ENCODE assay signal across 9 mouse cellular contexts in the genomic region with DNA sequence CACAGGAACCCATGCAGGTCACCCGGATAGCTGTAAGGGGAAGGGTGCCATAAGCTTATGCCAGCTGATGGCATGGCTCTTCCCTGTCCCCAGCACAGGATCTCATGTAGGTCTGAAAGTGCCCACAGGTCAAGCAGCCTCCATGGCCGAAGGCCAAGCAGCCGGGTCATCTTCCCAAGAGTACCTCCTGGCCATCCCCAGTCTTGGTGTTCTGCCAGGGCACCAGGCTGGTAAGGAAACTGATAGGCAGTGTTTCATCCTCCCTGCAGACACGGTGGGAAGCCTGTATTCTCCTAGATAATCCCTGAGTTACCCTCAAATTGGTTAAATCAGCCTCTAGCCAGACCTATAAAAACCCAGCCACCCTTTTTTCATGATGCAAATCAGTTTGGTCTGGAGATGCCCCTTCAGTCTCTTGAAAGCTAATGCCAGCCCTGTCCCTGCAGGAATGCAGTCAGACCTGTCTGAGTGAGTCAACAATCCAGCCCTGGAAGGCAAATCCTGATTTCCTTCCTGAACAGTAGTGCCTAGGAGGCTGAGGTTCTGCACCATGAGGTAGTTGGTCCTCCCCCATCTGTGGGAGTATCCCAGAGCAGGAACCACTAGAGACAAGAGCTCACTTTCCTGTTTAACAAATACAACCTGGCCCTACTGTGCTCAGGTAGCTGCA. TPM values are rescaled to one million over a fixed set of nuclear protein-coding genes. Genes with fewer than 3 reads are reported as not detected.
DNase-seq lines count a peak whose midpoint lies in the region; ATAC-seq and TF ChIP-seq lines count a peak whose summit lies in the region.
"Had no signal": no experiment of that assay in that cellular context is flagged by ENCODE, and none has a peak within 500 bp of the region (broad histone marks: within the 10 kb centered on the region; RNA-seq: fewer than 3 reads in every experiment).

No protein-coding gene starts in this region.

- no peaks in the 10 kb centered on the region for H3K27me3 ChIP-seq in heart, postnatal 0 days (ENCODE audit: control insufficient read depth, insufficient read depth, low read length)
- no peaks in the 10 kb centered on the region for H3K27me3 ChIP-seq in embryonic facial prominence, embryonic 10.5 days (replicated peaks; ENCODE audit: low read depth, poor library complexity, severe bottlenecking)
- no peaks in the 10 kb centered on the region for H3K27me3 ChIP-seq in kidney, embryonic 16.5 days (ENCODE audit: insufficient read depth, low read length)
- no peaks in the 10 kb centered on the region for H3K27me3 ChIP-seq in stomach, postnatal 0 days (ENCODE audit: control insufficient read depth, insufficient read depth, low read length)
- H3K27me3 ChIP-seq in hindbrain, embryonic 12.5 days, result no peaks in the 10 kb centered on the region

- H3K27ac ChIP-seq in heart, postnatal 0 days (ENCODE audit: low read depth), result peak overlapping the region; percentile 3; the same call in 1 of the 2 replicates
- peak overlapping the region; percentile 58; the same call in 1 of the 2 replicates for H3K27ac ChIP-seq in embryonic facial prominence, embryonic 10.5 days (replicated peaks)
- peak overlapping the region; percentile 77 for H3K27ac ChIP-seq in kidney, embryonic 16.5 days (ENCODE audit: low read length)
- peak overlapping the region; percentile 80 for H3K27ac ChIP-seq in stomach, postnatal 0 days (replicated peaks)
- no peak overlapping the region for H3K27ac ChIP-seq in hindbrain, embryonic 12.5 days

- no peak for ATAC-seq in heart, postnatal 0 days (ENCODE audit: insufficient read depth, low read depth)
- ATAC-seq in kidney, embryonic 16.5 days (ENCODE audit: low FRiP score, low TSS enrichment), result peak; percentile 78
- ATAC-seq in stomach, postnatal 0 days (ENCODE audit: low FRiP score, low TSS enrichment), result peak; percentile 91
- ATAC-seq in hindbrain, embryonic 12.5 days (ENCODE audit: low FRiP score), result no peak

- no peak overlapping the region for H3K9ac ChIP-seq in heart, postnatal 0 days (replicated peaks; ENCODE audit: low read depth, low read length)
- no peak overlapping the region; the same call in 1 of the 2 replicates for H3K9ac ChIP-seq in kidney, embryonic 16.5 days (replicated peaks; ENCODE audit: low read length)
- no peak overlapping the region for H3K9ac ChIP-seq in stomach, postnatal 0 days (ENCODE audit: low read length)
- H3K9ac ChIP-seq in hindbrain, embryonic 12.5 days, result no peak overlapping the region
- H3K9ac ChIP-seq: heart, embryonic 12.5 days had no signal

- H3K4me3 ChIP-seq in heart, postnatal 0 days (ENCODE audit: low read depth, low read length), result no peak overlapping the region
- H3K4me3 ChIP-seq in embryonic facial prominence, embryonic 10.5 days, result 0 out of 2 replicates have a peak overlapping the region, but pooled peaks have one; percentile 5
- no peak overlapping the region for H3K4me3 ChIP-seq in kidney, embryonic 16.5 days (ENCODE audit: low read length)
- H3K4me3 ChIP-seq in stomach, postnatal 0 days (ENCODE audit: low read depth, low read length), result no peak overlapping the region
- H3K4me3 ChIP-seq in hindbrain, embryonic 12.5 days, result no peak overlapping the region
- H3K4me3 ChIP-seq: heart, embryonic 12.5 days had no signal

- no peak for TF ChIP-seq CTCF in heart, postnatal 0 days (IDR thresholded peaks at IDR 0.05; ENCODE audit: low read depth)
- TF ChIP-seq CTCF in stomach, postnatal 0 days (IDR thresholded peaks at IDR 0.05; ENCODE audit: low read depth), result no peak

- WGBS in heart, postnatal 0 days, result 62% methylated on average over 4 of the region's 4 CpGs
- WGBS in embryonic facial prominence, embryonic 10.5 days, result 59% methylated on average over 4 of the region's 4 CpGs
- 56% methylated on average over 4 of the region's 4 CpGs for WGBS in kidney, embryonic 16.5 days
- 38% methylated on average over 4 of the region's 4 CpGs for WGBS in stomach, postnatal 0 days
- WGBS in hindbrain, embryonic 12.5 days, result 67% methylated on average over 4 of the region's 4 CpGs

- DNase-seq in heart, postnatal 0 days (ENCODE audit: low spot score), result no peak
- DNase-seq in heart, postnatal 36 days, result no peak
- peak; percentile 54 for DNase-seq in embryonic facial prominence, embryonic 10.5 days (ENCODE audit: low spot score)
- DNase-seq in stomach, postnatal 0 days (ENCODE audit: low spot score), result peak; percentile 88
- DNase-seq in left cerebral cortex, adult 8-10 months (ENCODE audit: low spot score in 2 of 2), result no peak
- no peak for DNase-seq in right cerebral cortex, postnatal 36 days (ENCODE audit: low spot score in 2 of 2)

- intact Hi-C loops in heart, postnatal 36 days (cut with DNase I), result no loop called here

- no peak for TF ChIP-seq EP300 in heart, postnatal 0 days (IDR thresholded peaks at IDR 0.05; ENCODE audit: low read depth)
- no peak for TF ChIP-seq EP300 in stomach, postnatal 0 days (optimal IDR thresholded peaks at IDR 0.05)

- no peaks in the 10 kb centered on the region for H3K9me3 ChIP-seq in heart, postnatal 0 days (replicated peaks; ENCODE audit: control insufficient read depth, low read length)
- no peaks in the 10 kb centered on the region for H3K9me3 ChIP-seq in embryonic facial prominence, embryonic 10.5 days
- H3K9me3 ChIP-seq in kidney, embryonic 16.5 days (ENCODE audit: low read length), result no peaks in the 10 kb centered on the region
- H3K9me3 ChIP-seq in stomach, postnatal 0 days (ENCODE audit: control insufficient read depth, low read length), result no peaks in the 10 kb centered on the region
- no peaks in the 10 kb centered on the region for H3K9me3 ChIP-seq in hindbrain, embryonic 12.5 days (replicated peaks)
- H3K9me3 ChIP-seq: heart, embryonic 12.5 days had no signal

- no peaks in the 10 kb centered on the region for H3K4me1 ChIP-seq in heart, postnatal 0 days (ENCODE audit: control insufficient read depth, insufficient read depth)
- peaks cover 4% of the 10 kb centered on the region for H3K4me1 ChIP-seq in embryonic facial prominence, embryonic 10.5 days
- peaks cover 6% of the 10 kb centered on the region for H3K4me1 ChIP-seq in kidney, embryonic 16.5 days (ENCODE audit: insufficient read depth, low read length)
- H3K4me1 ChIP-seq in stomach, postnatal 0 days (replicated peaks; ENCODE audit: control insufficient read depth, insufficient read depth), result no peaks in the 10 kb centered on the region
- no peaks in the 10 kb centered on the region for H3K4me1 ChIP-seq in hindbrain, embryonic 12.5 days
- H3K4me1 ChIP-seq: heart, embryonic 12.5 days had no signal

- no peaks in the 10 kb centered on the region for H3K36me3 ChIP-seq in heart, postnatal 0 days (replicated peaks; ENCODE audit: control insufficient read depth, insufficient read depth, low read length)
- H3K36me3 ChIP-seq in embryonic facial prominence, embryonic 10.5 days (replicated peaks), result 0 out of 2 replicates have a peak, but pooled peaks cover 6% of the 10 kb centered on the region
- no peaks in the 10 kb centered on the region for H3K36me3 ChIP-seq in kidney, embryonic 16.5 days (ENCODE audit: insufficient read depth, low read length)
- H3K36me3 ChIP-seq in stomach, postnatal 0 days (ENCODE audit: control insufficient read depth, insufficient read depth, low read length), result peaks cover 3% of the 10 kb centered on the region
- H3K36me3 ChIP-seq in hindbrain, embryonic 12.5 days, result peaks cover 3% of the 10 kb centered on the region; the same call in 1 of the 2 replicates
- H3K36me3 ChIP-seq: heart, embryonic 12.5 days had no signal

- no peak overlapping the region for H3K4me2 ChIP-seq in heart, postnatal 0 days (ENCODE audit: low read depth, low read length)
- no peak overlapping the region for H3K4me2 ChIP-seq in kidney, embryonic 16.5 days (replicated peaks; ENCODE audit: low read depth, low read length)
- H3K4me2 ChIP-seq in stomach, postnatal 0 days (replicated peaks; ENCODE audit: low read depth), result no peak overlapping the region; the same call in 1 of the 2 replicates
- no peak overlapping the region for H3K4me2 ChIP-seq in hindbrain, embryonic 12.5 days (replicated peaks)
- H3K4me2 ChIP-seq: heart, embryonic 12.5 days had no signal

RNA-seq across cellular contexts. Expression of a gene that starts 7.1 kb away (rescaled TPM):
- 11.9 and 23.9 TPM in 2 replicates for total RNA-seq in heart, postnatal 0 days (2014; rRNA removed; ENCODE audit: low replicate concordance)
- 10.2 and 12.2 TPM in 2 replicates for polyA plus RNA-seq in heart, postnatal 0 days (2015; fragmentation: Nextera tagmentation; extraction: Ambion mirVana)
- total RNA-seq in heart, postnatal 36 days (2021), result 1 to 10 TPM; 4.6 to 7.1 TPM
- 18.7 and 21.9 TPM in 2 replicates for polyA plus RNA-seq in embryonic facial prominence, embryonic 10.5 days (2016; fragmentation: Nextera tagmentation; extraction: Ambion mirVana)
- polyA plus RNA-seq in kidney, embryonic 16.5 days (2015; fragmentation: Nextera tagmentation; extraction: Ambion mirVana), result 63.3 and 63.5 TPM in 2 replicates
- 94.7 and 105 TPM in 2 replicates for polyA plus RNA-seq in stomach, postnatal 0 days (2015; fragmentation: Nextera tagmentation; extraction: Ambion mirVana)
- total RNA-seq in left cerebral cortex, adult 8-10 months (2022), result 10 to 100 TPM; 13.4 to 22.3 (median 19.6) TPM
- polyA plus RNA-seq in hindbrain, embryonic 12.5 days (2016; fragmentation: Nextera tagmentation; extraction: Ambion mirVana), result 20.0 and 21.9 TPM in 2 replicates

RNA-seq across cellular contexts. Expression of a gene that starts 8.5 kb away (rescaled TPM):
- 36.8 and 49.8 TPM in 2 replicates for total RNA-seq in heart, postnatal 0 days (2014; rRNA removed; ENCODE audit: low replicate concordance)
- polyA plus RNA-seq in heart, postnatal 0 days (2015; fragmentation: Nextera tagmentation; extraction: Ambion mirVana), result 30.6 and 34.7 TPM in 2 replicates
- 10 to 100 TPM; 31.7 to 36.7 TPM for total RNA-seq in heart, postnatal 36 days (2021)
- 157 and 163 TPM in 2 replicates for polyA plus RNA-seq in embryonic facial prominence, embryonic 10.5 days (2016; fragmentation: Nextera tagmentation; extraction: Ambion mirVana)
- 87.7 and 91.7 TPM in 2 replicates for polyA plus RNA-seq in kidney, embryonic 16.5 days (2015; fragmentation: Nextera tagmentation; extraction: Ambion mirVana)
- 23.1 and 27.5 TPM in 2 replicates for polyA plus RNA-seq in stomach, postnatal 0 days (2015; fragmentation: Nextera tagmentation; extraction: Ambion mirVana)
- total RNA-seq in left cerebral cortex, adult 8-10 months (2022), result 10 to 100 TPM; 54.3 to 69.5 (median 55.2) TPM
- 126 and 134 TPM in 2 replicates for polyA plus RNA-seq in hindbrain, embryonic 12.5 days (2016; fragmentation: Nextera tagmentation; extraction: Ambion mirVana)

RNA-seq across cellular contexts. Expression of a gene that starts 21.6 kb away (rescaled TPM):
- 5.9 and 21.3 TPM in 2 replicates for total RNA-seq in heart, postnatal 0 days (2014; rRNA removed; ENCODE audit: low replicate concordance)
- polyA plus RNA-seq in heart, postnatal 0 days (2015; fragmentation: Nextera tagmentation; extraction: Ambion mirVana), result 5.6 and 6.0 TPM in 2 replicates
- total RNA-seq in heart, postnatal 36 days (2021), result 10 to 100 TPM; 16.1 to 18.4 TPM
- polyA plus RNA-seq in embryonic facial prominence, embryonic 10.5 days (2016; fragmentation: Nextera tagmentation; extraction: Ambion mirVana), result 25.3 and 25.6 TPM in 2 replicates
- polyA plus RNA-seq in kidney, embryonic 16.5 days (2015; fragmentation: Nextera tagmentation; extraction: Ambion mirVana), result 4.2 and 7.9 TPM in 2 replicates
- 7.1 and 7.8 TPM in 2 replicates for polyA plus RNA-seq in stomach, postnatal 0 days (2015; fragmentation: Nextera tagmentation; extraction: Ambion mirVana)
- total RNA-seq in left cerebral cortex, adult 8-10 months (2022), result 10 to 100 TPM; 32.1 to 39.3 (median 37.7) TPM
- 19.7 and 20.7 TPM in 2 replicates for polyA plus RNA-seq in hindbrain, embryonic 12.5 days (2016; fragmentation: Nextera tagmentation; extraction: Ambion mirVana)

RNA-seq across cellular contexts. Expression of a gene that starts 34.3 kb away (rescaled TPM):
- 17.7 and 24.8 TPM in 2 replicates for total RNA-seq in heart, postnatal 0 days (2014; rRNA removed; ENCODE audit: low replicate concordance)
- 10.2 and 11.7 TPM in 2 replicates for polyA plus RNA-seq in heart, postnatal 0 days (2015; fragmentation: Nextera tagmentation; extraction: Ambion mirVana)
- total RNA-seq in heart, postnatal 36 days (2021), result 1 to 10 TPM; 5.1 to 6.1 TPM
- 34.9 and 35.0 TPM in 2 replicates for polyA plus RNA-seq in embryonic facial prominence, embryonic 10.5 days (2016; fragmentation: Nextera tagmentation; extraction: Ambion mirVana)
- polyA plus RNA-seq in kidney, embryonic 16.5 days (2015; fragmentation: Nextera tagmentation; extraction: Ambion mirVana), result 29.8 and 32.3 TPM in 2 replicates
- polyA plus RNA-seq in stomach, postnatal 0 days (2015; fragmentation: Nextera tagmentation; extraction: Ambion mirVana), result 12.1 TPM in 2 replicates
- 10 to 100 TPM; 33.2 to 38.0 (median 35.5) TPM for total RNA-seq in left cerebral cortex, adult 8-10 months (2022)
- 28.5 and 29.9 TPM in 2 replicates for polyA plus RNA-seq in hindbrain, embryonic 12.5 days (2016; fragmentation: Nextera tagmentation; extraction: Ambion mirVana)

RNA-seq across cellular contexts. Expression of a gene that starts 47.0 kb away (rescaled TPM):
- 62.3 and 69.5 TPM in 2 replicates for total RNA-seq in heart, postnatal 0 days (2014; rRNA removed; ENCODE audit: low replicate concordance)
- polyA plus RNA-seq in heart, postnatal 0 days (2015; fragmentation: Nextera tagmentation; extraction: Ambion mirVana), result 194 and 197 TPM in 2 replicates
- total RNA-seq in heart, postnatal 36 days (2021), result 10 to 100 TPM; 91.0 to 99.1 TPM
- polyA plus RNA-seq in embryonic facial prominence, embryonic 10.5 days (2016; fragmentation: Nextera tagmentation; extraction: Ambion mirVana), result 124 and 127 TPM in 2 replicates
- 109 and 118 TPM in 2 replicates for polyA plus RNA-seq in kidney, embryonic 16.5 days (2015; fragmentation: Nextera tagmentation; extraction: Ambion mirVana)
- polyA plus RNA-seq in stomach, postnatal 0 days (2015; fragmentation: Nextera tagmentation; extraction: Ambion mirVana), result 121 and 122 TPM in 2 replicates
- 10 to 100 TPM; 73.6 to 77.5 (median 75.6) TPM for total RNA-seq in left cerebral cortex, adult 8-10 months (2022)
- 141 and 148 TPM in 2 replicates for polyA plus RNA-seq in hindbrain, embryonic 12.5 days (2016; fragmentation: Nextera tagmentation; extraction: Ambion mirVana)

Comparison
In these comparisons a context has a peak if more than half of its experiments do, and no peak if none do; other contexts are left out.
1. ATAC-seq: peak in kidney, embryonic 16.5 days (single experiment) and stomach, postnatal 0 days (single experiment); none in heart, postnatal 0 days (single experiment) and hindbrain, embryonic 12.5 days (single experiment).
2. DNase-seq: peak in embryonic facial prominence, embryonic 10.5 days (single experiment) and stomach, postnatal 0 days (single experiment); none in heart, postnatal 0 days (single experiment), heart, postnatal 36 days (0 of 2), left cerebral cortex, adult 8-10 months (0 of 2) and right cerebral cortex, postnatal 36 days (0 of 2).